Mouse (Mus musculus): Measurements from ENCODE around the gene Lad1. TPM values are rescaled to one million over a fixed set of nuclear protein-coding genes. Genes with fewer than 3 reads are reported as not detected.

The Lad1 gene
- polyA plus RNA-seq, 1 experiment from 2014 or later, result 1.4 TPM

DNA sequence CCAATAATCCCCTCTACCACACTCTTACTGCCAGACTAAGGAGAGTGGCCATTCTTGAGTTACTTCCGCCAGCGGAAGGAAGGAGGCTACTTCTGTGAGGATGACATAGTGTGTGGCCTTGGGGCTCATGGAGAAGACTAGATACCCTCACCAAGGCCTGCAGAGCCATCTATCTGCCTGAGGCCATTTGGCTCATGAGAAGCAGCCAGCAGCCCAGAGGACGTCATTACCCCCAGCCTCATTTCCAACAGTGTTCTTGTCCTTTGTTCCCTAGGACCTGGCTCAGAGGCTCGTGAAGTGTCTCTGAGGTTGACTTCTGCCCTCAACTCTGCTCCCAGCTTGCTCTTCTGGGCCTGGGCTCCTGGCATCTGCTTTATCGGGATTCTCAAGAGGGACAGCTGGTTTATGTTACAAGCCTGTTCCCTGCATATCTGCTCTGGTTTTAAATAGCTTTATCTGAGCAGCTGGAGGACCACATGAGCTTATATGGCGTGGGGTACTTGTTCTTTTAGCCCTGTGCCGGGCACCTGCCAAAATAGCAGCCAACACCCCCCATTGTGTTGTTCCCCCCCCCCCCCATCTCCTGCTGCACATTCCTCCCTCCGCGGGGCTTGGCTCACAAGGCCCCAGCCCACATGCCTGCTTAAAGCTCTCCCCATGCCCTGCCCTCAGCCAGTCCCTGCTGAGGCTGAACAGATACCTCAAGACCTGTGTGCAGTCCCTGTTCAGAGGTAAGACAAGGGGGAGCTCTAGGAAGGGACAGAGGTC is 17.5 kb downstream of the Lad1 start, which contains the start of gene Tnnt2:
Gene Tnnt2 (plus strand): TSS at position 639 of the 768 bp plus-strand sequence.
- Histone ChIP-seq H3K36me3 (replicated peaks) (no peaks in the 10 kb centered on the region), H3K4me2 (no peak within 1 kb of the TSS), H3K4me1 (no peaks in the 10 kb centered on the region), H3K9me3 (no peaks in the 10 kb centered on the region), H3K9ac (no peak within 1 kb of the TSS), H3K4me3 (no peak within 1 kb of the TSS), H3K27ac (no peak within 1 kb of the TSS), H3K27me3 (replicated peaks) (no peaks in the 10 kb centered on the region)
- WGBS, result 51% methylated on average over 9 of the region's 9 CpGs
- ATAC-seq (replicated peaks), result no peak

DNA sequence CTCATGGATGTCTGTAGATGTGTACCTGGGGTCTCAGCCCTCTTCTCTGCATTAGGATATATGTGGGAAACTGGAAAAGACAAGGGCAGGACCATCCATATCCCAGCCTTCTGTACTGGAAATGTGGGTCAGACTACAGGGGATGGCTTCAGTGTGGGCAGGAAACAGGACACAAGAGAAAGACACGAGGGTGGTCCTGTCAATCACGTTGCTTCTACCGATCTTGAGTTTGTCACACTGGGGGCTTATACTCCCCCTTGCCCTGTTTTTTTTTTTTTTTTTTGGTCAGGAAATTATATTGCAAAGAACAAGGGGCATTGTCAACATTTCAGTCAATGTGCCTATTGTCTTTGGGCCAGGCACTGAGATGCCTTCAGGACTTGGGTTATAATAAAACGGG is 20.2 kb downstream of the Lad1 start:
- H3K9ac ChIP-seq, result no peak overlapping the region
- 57% methylated on average over 4 of the region's 4 CpGs for WGBS
- no peaks in the 10 kb centered on the region for H3K27me3 ChIP-seq (replicated peaks)
- no peaks in the 10 kb centered on the region for H3K36me3 ChIP-seq (replicated peaks)
- no peak overlapping the region for H3K4me3 ChIP-seq
- no peaks in the 10 kb centered on the region for H3K9me3 ChIP-seq
- no peaks in the 10 kb centered on the region for H3K4me1 ChIP-seq
- no peak for ATAC-seq (replicated peaks)
- H3K27ac ChIP-seq, result no peak overlapping the region
- H3K4me2 ChIP-seq, result no peak overlapping the region

DNA sequence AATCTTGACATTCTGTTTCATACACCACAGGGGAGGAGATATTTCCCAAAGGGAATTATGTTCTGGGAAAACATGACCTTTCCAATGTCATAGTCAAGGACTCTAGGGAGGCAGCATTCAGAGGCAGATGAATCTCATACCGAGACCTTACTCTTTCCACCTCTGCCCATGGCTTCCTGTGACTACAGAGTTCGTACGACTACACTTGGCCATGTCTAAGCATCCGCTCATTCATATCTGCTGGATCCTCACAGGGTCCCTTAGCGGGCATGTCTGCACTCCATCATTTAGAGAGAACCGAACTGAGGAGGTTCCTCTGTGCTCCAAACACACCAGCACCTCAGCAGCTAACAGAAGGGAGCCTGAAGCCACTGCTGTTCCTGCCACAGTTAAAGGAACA is 20.7 kb downstream of the Lad1 start:
- Histone ChIP-seq H3K36me3 (replicated peaks) (no peaks in the 10 kb centered on the region), H3K27ac (no peak overlapping the region), H3K27me3 (replicated peaks) (no peaks in the 10 kb centered on the region), H3K4me2 (no peak overlapping the region), H3K4me1 (no peaks in the 10 kb centered on the region), H3K9me3 (no peaks in the 10 kb centered on the region), H3K9ac (no peak overlapping the region), H3K4me3 (no peak overlapping the region)
- ATAC-seq (replicated peaks), result no peak
- 91% methylated on average over 6 of the region's 6 CpGs for WGBS

DNA sequence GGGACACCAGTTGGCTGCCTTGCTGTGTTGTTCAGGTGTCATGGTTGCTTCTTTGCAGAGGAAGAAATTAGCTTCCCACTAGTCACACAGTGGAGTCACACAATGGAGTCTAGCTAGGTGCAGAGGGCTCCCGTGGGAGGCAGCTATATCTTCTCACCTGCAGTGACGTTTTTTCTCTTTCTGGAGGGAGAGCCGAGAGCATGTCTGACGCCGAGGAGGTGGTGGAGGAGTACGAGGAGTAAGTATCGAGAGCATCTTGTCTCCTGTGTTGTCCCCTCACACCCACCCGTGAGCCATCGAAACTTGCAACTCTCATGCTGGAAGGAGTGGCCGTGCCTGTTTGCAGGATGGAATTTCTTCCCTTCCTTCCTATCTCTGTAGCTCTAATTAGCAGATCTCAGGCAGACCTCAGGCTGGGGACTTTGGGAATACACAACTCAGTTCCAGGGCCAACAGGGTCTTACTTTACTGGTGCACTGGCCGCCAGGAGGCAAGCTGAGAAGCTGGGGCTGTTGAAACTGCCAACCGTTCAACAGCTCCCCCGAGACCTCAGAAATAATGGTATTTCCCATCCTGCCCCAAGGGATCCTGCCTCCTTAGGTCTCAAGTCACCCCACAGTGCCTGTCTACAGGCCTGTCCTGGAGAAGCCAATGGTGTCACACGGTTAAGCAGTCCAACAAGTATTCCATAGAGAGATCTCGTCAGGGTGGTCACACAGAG is 22.4 kb downstream of the Lad1 start:
- ATAC-seq (replicated peaks), result no peak
- no peaks in the 10 kb centered on the region for H3K27me3 ChIP-seq (replicated peaks)
- WGBS, result 75% methylated on average over 15 of the region's 15 CpGs

DNA sequence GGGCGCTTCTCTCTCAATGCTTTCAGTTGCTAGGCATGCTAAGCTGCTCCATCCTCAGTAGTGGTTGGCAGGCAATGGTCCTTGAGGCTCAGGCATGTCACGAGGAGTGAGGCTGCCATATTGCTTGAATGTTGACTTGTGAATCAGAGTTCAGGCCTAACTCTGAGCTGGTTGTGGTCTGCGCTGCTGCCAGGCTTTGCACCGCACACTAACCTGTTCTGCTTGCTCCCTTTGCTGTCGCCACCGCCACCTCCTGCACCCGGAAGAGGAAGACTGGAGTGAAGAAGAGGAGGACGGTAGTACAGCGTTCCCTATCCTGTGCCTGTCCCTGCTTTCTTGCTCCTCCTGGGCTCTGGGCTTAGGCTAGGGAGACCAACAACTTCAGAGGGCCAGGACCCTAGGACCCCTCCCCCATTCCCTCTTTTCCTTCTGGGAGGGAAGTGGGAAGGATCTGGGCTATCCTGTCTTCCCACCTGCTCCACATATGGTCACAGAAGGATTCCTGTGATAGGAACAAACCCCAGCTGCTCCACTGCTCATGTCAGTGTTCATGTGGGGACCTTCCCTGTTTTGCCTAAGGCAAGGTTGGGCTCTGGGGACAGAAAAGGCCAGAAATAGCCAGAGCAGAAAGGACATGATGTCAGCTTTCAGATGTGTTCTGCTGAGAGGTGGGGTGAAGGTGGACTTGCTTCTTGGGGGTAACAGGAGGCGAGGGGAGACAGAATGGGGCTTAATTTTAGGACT is 25.3 kb downstream of the Lad1 start:
- no peak overlapping the region for H3K4me2 ChIP-seq
- ATAC-seq (replicated peaks), result no peak
- no peaks in the 10 kb centered on the region for H3K27me3 ChIP-seq (replicated peaks)
- no peaks in the 10 kb centered on the region for H3K4me1 ChIP-seq
- no peak overlapping the region for H3K27ac ChIP-seq
- H3K9me3 ChIP-seq, result no peaks in the 10 kb centered on the region
- no peak overlapping the region for H3K9ac ChIP-seq
- H3K36me3 ChIP-seq (replicated peaks), result no peaks in the 10 kb centered on the region
- H3K4me3 ChIP-seq, result no peak overlapping the region
- WGBS, result 89% methylated on average over 10 of the region's 10 CpGs

More for the DNA sequence above, 22.4 kb downstream of the Lad1 start:
- H3K9me3 ChIP-seq, result no peaks in the 10 kb centered on the region
- H3K4me3 ChIP-seq, result no peak overlapping the region
- no peaks in the 10 kb centered on the region for H3K4me1 ChIP-seq
- H3K27ac ChIP-seq, result no peak overlapping the region
- H3K9ac ChIP-seq, result no peak overlapping the region
- no peak overlapping the region for H3K4me2 ChIP-seq
- no peaks in the 10 kb centered on the region for H3K36me3 ChIP-seq (replicated peaks)

DNA sequence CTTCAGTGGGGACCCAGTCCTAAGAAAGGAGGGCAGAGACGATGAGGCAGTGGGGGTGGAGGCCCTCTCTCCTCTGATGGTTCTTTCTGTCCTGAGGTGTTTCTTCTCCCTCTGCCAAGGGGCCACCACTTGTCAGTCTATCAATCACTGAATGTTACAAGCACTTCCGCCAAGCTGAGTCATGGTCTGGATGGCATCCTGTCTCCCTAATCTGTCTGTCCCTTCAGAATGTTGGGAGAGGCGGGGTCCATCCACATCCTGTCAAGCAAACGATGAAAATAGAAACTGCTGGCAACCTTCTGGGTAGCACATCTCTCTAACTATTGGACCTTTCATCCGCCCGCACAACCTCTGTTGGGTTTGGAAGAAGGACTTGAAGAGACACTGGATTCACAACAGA is 26.1 kb downstream of the Lad1 start:
- Histone ChIP-seq H3K9ac (no peak overlapping the region), H3K4me3 (no peak overlapping the region), H3K27me3 (replicated peaks) (no peaks in the 10 kb centered on the region), H3K4me2 (no peak overlapping the region), H3K9me3 (no peaks in the 10 kb centered on the region), H3K27ac (no peak overlapping the region), H3K36me3 (replicated peaks) (no peaks in the 10 kb centered on the region), H3K4me1 (no peaks in the 10 kb centered on the region)
- ATAC-seq (replicated peaks), result no peak
- WGBS, result 86% methylated on average over 6 of the region's 6 CpGs

DNA sequence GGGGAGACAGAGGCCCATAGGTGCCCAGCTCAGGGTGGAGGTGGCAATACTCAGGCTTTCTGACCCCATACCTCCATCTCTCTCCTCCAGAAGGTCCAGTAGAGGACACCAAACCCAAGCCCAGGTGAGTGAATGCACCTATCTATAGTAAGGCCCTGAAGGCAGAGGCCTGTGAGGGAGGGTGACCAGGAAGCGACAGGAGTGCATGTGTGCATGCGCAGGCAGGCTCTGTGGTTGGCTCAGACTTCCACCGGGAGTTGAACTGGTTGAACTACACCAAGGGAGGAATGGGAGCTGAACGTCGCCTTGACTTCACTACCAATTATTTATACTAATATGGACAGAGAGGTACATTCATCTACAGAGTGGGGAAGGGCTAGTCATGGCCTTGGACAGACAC is 28.2 kb downstream of the Lad1 start:
- Histone ChIP-seq H3K9ac (no peak overlapping the region), H3K9me3 (no peaks in the 10 kb centered on the region), H3K36me3 (replicated peaks) (no peaks in the 10 kb centered on the region), H3K27ac (no peak overlapping the region), H3K4me2 (no peak overlapping the region), H3K27me3 (replicated peaks) (no peaks in the 10 kb centered on the region), H3K4me1 (no peaks in the 10 kb centered on the region), H3K4me3 (no peak overlapping the region)
- no peak for ATAC-seq (replicated peaks)
- WGBS, result 80% methylated on average over 5 of the region's 5 CpGs

DNA sequence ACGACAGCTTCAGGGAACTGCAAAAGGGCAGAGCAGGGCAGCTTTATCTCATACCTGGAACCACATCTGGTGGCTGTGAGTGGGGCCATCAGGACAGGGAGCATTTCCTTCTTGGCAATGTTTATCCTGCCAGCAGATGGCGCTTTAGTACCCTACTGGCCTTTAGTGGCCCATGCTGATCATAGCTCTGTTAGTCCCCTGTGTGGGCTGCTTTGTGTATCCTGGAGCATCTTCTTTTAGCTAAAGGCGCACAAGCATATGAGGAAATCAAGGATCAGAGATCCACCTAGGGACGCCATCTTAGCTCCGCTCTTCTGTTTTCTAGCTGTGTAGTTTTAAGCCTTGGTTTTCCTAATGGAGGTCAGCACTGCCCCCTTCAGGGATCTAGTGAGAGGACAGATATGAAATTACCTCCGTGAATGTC is 28.8 kb downstream of the Lad1 start:
- Histone ChIP-seq H3K9ac (no peak overlapping the region), H3K4me2 (no peak overlapping the region), H3K36me3 (replicated peaks) (no peaks in the 10 kb centered on the region), H3K9me3 (no peaks in the 10 kb centered on the region), H3K27ac (no peak overlapping the region), H3K4me3 (no peak overlapping the region), H3K4me1 (0 out of 2 replicates have a peak, but pooled peaks cover 3% of the 10 kb centered on the region), H3K27me3 (replicated peaks) (no peaks in the 10 kb centered on the region)
- no peak for ATAC-seq (replicated peaks)
- 31% methylated on average over 6 of the region's 6 CpGs for WGBS

DNA sequence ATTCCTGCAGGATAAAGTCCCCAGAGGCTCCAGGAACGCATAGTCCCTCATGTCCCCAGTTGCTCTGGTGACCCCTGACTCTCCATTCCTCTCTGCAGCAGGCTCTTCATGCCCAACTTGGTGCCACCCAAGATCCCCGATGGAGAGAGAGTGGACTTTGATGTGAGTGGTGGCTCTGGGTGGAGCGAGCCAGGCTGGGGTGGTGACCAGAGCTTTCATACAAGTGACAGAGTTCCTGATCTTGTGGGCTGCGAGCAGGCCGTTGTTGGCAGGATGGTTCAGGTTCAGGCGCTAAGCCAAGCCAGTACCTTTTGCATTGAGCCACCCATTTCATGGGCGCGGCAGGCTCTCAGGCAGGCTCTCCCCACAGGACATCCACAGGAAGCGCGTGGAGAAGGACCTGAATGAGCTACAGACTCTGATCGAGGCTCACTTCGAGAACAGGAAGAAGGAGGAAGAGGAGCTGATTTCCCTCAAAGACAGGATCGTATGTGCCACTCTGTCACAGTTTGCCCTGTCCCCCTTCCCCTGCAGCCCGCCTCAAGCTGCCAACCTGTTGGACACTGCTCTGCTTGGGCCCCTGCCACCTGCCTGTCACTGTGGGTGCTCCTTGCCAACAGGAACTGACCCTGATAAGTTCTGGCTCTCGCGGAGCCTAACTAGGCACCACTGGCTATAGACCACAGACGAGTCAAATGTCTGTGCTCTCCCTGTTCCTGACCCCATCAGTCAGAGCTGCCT is 29.4 kb downstream of the Lad1 start:
- H3K27me3 ChIP-seq (replicated peaks), result no peaks in the 10 kb centered on the region
- H3K4me2 ChIP-seq, result no peak overlapping the region
- no peak overlapping the region for H3K4me3 ChIP-seq
- H3K9ac ChIP-seq, result no peak overlapping the region
- 90% methylated on average over 17 of the region's 17 CpGs for WGBS
- no peak for ATAC-seq (replicated peaks)
- H3K9me3 ChIP-seq, result no peaks in the 10 kb centered on the region
- H3K4me1 ChIP-seq, result peaks cover 8% of the 10 kb centered on the region; the same call in 1 of the 2 replicates
- H3K27ac ChIP-seq, result no peak overlapping the region
- no peaks in the 10 kb centered on the region for H3K36me3 ChIP-seq (replicated peaks)

DNA sequence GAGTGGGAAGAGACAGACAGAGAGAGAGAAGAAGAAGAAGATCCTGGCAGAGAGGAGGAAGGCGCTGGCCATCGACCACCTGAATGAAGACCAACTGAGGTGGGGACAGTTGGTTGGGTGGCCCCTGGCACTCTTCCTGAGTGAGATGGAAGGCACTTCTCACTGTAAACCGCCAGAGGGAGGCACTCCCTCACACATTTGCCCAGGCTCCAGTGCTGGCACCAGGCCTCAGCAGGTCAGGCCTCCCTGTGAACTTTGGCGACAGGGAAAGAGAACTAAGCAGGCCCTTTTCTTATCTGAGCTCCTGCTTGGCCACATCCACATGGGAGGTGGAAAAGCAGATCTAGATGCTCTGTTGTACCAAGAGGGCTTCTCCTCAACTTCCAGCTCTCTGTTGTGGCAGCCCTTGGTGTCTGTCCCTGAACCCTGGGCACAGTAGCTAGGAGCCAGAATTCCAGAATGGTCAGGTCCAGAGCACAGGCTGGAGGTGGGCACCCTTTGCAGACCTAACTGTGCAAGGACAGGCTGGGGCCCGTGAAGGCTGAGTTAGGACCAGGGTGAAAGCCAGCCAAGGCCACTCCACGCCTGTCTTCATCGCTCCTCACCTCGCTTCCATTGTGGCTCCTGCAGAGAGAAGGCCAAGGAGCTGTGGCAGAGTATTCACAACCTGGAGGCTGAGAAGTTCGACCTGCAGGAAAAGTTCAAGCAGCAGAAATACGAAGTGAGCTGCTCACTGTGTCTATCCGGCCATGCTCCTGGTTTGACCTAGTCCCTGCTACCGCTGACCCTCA is 32.5 kb downstream of the Lad1 start:
- no peak for ATAC-seq (replicated peaks)

DNA sequence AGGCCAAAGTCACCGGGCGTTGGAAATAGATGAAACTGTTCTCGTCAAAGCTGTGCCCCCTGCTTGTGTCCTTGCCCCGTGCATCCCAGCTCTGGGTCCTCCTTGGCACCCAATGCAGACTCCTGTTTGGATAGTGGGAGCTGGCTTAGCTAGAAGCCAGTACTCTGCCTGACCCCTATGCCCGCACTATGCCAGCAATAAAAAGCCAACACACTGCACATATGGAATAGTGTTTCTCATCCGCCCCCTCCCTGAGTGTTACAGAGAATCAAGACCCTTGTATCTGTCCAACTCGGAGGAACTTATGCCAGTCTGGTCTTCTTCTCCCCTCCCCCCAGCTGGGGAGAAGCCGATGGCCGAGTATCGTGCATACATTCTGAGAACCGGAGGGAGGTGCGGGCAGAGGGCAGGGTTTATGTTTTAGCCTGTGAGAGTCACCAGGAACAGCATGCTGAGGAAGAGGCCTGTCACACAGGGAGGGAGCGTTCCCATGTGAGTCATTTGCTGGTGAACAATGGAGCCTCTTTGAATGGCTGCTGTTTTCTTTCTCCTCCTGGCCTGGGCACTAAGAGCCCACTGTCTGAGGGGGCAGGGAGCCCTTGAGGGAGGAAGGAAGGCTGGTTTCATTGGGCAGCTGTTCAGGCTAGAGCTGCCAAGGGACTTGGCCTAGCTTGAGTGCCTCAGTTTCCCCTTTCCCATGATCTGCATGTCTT is 33.8 kb downstream of the Lad1 start:
- 39% methylated on average over 13 of the region's 13 CpGs for WGBS
- Histone ChIP-seq H3K36me3 (replicated peaks) (no peaks in the 10 kb centered on the region), H3K27ac (no peak overlapping the region), H3K4me3 (no peak overlapping the region), H3K4me2 (no peak overlapping the region), H3K9ac (no peak overlapping the region), H3K4me1 (peaks cover 8% of the 10 kb centered on the region; the same call in 1 of the 2 replicates), H3K27me3 (replicated peaks) (no peaks in the 10 kb centered on the region), H3K9me3 (no peaks in the 10 kb centered on the region)
- no peak; the same call in 1 of the 2 replicates for ATAC-seq (replicated peaks)

More for the DNA sequence above, 32.5 kb downstream of the Lad1 start:
- Histone ChIP-seq H3K27me3 (replicated peaks) (no peaks in the 10 kb centered on the region), H3K9me3 (no peaks in the 10 kb centered on the region), H3K36me3 (replicated peaks) (no peaks in the 10 kb centered on the region), H3K4me3 (no peak overlapping the region), H3K27ac (no peak overlapping the region), H3K9ac (no peak overlapping the region), H3K4me2 (no peak overlapping the region), H3K4me1 (peaks cover 8% of the 10 kb centered on the region; the same call in 1 of the 2 replicates)
- WGBS, result 72% methylated on average over 12 of the region's 12 CpGs
